Mouse (Mus musculus) intestine, postnatal 0 days (tissue): ENCODE measurements at regions not wholly inside any gene's neighbourhood (a gene's known extent, or its start where the extent isn't known, plus 50 kb on each side); places are given as distances from the start of the nearest gene placed in this dataset.

Experiments
- ATAC-seq: fragments of 200-750 bp; cut with Nextera tagmentation; 2 replicates; pipeline ENCODE4 v1.8.0; 2017; ENCODE audit warnings: mild to moderate bottlenecking, moderate TSS enrichment, moderate library complexity
- H3K27ac ChIP-seq: fragments of 300-500 bp; sonication (generic); 2 replicates; pipeline ENCODE4 v1.5.1; 2014; ENCODE audit warnings: mild to moderate bottlenecking, low read depth, low read length, moderate library complexity
- H3K27me3 ChIP-seq: fragments of 300-500 bp; sonication (generic); replicated peaks from 2 replicates; pipeline ENCODE4 v1.6.1; 2014; ENCODE audit warnings: low read length, mixed read lengths; ENCODE audit not compliant: control insufficient read depth, insufficient read depth
- H3K36me3 ChIP-seq: fragments of 300-500 bp; sonication (generic); 2 replicates; pipeline ENCODE4 v1.6.1; 2014; ENCODE audit warnings: mild to moderate bottlenecking, moderate library complexity; ENCODE audit not compliant: control insufficient read depth, insufficient read depth
- H3K4me1 ChIP-seq: fragments of 300-500 bp; sonication (generic); replicated peaks from 2 replicates; pipeline ENCODE4 v1.6.1; 2014; ENCODE audit warnings: antibody characterized with exemption, low read length, mixed read lengths; ENCODE audit not compliant: control insufficient read depth, insufficient read depth
- H3K4me2 ChIP-seq: fragments of 300-500 bp; sonication (generic); replicated peaks from 2 replicates; pipeline ENCODE4 v1.6.1; 2014; ENCODE audit warnings: low read depth, mild to moderate bottlenecking, moderate library complexity
- H3K4me3 ChIP-seq: fragments of 300-500 bp; sonication (generic); 2 replicates; pipeline ENCODE4 v1.5.1; 2014; ENCODE audit warnings: low read depth, low read length
- H3K9ac ChIP-seq: fragments of 300-500 bp; sonication (generic); 2 replicates; pipeline ENCODE4 v1.6.1; 2014; ENCODE audit warnings: mild to moderate bottlenecking, low read depth, low read length
- H3K9me3 ChIP-seq: fragments of 300-500 bp; sonication (generic); 2 replicates; pipeline ENCODE4 v1.6.1; 2016; ENCODE audit warnings: mixed run types; ENCODE audit not compliant: control insufficient read depth
- CTCF ChIP-seq: sonication (generic); IDR thresholded peaks from 2 replicates; pipeline ENCODE4 v1.5.1; 2016; ENCODE audit warnings: low read depth, mild to moderate bottlenecking, control low read depth, antibody characterized with exemption, moderate library complexity
- WGBS: fragments of 180-500 bp; shearing (Covaris S2); extraction: QIAGEN DNeasy Blood & Tissue Kit; methylation state at CpG from one replicate; pipeline ENCODE4 v1.1.7; 2014; 5-methylcytosine and 5-hydroxymethylcytosine counted together

DNA sequence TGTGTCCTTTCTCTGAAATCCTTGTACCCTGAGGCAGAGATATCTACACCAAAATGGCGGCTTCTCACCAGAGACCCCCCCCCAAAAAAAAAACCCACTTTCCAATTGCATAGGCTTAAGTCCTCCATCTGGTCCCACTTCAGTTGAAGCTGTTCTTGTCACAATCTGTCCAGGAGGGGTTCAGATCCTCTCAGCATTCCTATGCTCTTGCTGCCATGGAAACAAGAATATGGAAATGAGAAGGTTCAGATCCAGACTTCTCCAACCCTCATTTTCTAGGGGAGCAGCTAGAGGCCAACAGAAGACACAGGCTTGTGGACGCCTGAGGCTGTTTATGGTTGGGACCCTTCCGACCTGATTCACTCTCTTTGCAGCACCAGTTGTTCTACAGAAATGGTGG lies 1569.7 kb upstream of the Gm6569 start:
- Histone ChIP-seq H3K4me1 (no peaks in the 10 kb centered on the region), H3K27me3 (no peaks in the 10 kb centered on the region), H3K4me3 (no peak overlapping the region), H3K9me3 (no peaks in the 10 kb centered on the region), H3K4me2 (no peak overlapping the region), H3K9ac (no peak overlapping the region), H3K27ac (no peak overlapping the region), H3K36me3 (no peaks in the 10 kb centered on the region)
- no peak for TF ChIP-seq CTCF
- WGBS, result 78% methylated on average over 3 of the region's 3 CpGs
- ATAC-seq, result no peak

DNA sequence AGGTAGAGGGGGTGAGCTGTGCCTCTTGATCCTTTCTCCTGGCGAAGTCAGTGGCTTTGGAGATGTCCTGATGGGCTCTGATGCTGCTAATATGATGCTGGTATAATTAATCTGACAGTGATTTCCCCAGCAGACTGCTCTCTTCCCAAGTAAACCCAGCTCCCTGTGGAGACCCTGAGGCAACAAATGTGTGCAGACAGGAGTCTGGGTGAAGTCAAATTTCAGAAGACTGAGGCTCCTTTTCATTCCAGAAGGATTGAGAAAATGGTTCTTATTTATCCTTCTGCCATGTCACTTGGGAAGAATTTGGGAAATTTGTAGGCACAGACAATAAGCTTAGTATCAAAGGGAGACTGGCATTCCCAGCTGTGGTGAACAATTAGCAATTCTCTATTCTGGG lies 1550.5 kb upstream of the Gm6569 start:
- Histone ChIP-seq H3K9me3 (no peaks in the 10 kb centered on the region), H3K27ac (no peak overlapping the region), H3K36me3 (no peaks in the 10 kb centered on the region), H3K27me3 (no peaks in the 10 kb centered on the region), H3K4me3 (no peak overlapping the region), H3K4me2 (no peak overlapping the region), H3K9ac (no peak overlapping the region), H3K4me1 (no peaks in the 10 kb centered on the region)
- ATAC-seq, result no peak
- 47% methylated on average over 1 of the region's 1 CpGs for WGBS
- no peak for TF ChIP-seq CTCF

DNA sequence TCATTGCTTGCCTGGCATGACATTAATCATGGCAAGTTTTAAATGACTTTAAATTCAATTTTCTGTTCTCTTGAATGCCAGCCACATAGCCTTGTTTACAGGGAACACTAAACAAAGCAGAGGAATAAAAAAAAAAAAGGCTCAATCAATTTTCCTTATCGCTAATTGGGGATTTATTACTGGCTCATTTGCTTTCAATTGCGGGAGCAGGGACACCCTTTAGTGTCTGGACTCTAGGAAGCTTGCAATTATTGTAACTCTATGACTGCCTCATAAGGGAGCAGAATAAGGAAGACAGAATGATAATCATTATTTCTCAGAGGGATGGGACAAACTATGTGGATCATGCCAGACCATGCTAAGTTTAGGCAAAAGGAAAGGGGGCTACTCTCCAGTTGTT lies 1537.7 kb upstream of the Gm6569 start:
- no peaks in the 10 kb centered on the region for H3K4me1 ChIP-seq
- ATAC-seq, result no peak
- TF ChIP-seq CTCF, result no peak
- no peaks in the 10 kb centered on the region for H3K27me3 ChIP-seq
- no peaks in the 10 kb centered on the region for H3K9me3 ChIP-seq
- WGBS, result 82% methylated on average over 2 of the region's 2 CpGs
- H3K9ac ChIP-seq, result no peak overlapping the region
- no peak overlapping the region for H3K27ac ChIP-seq
- no peak overlapping the region for H3K4me2 ChIP-seq
- H3K36me3 ChIP-seq, result no peaks in the 10 kb centered on the region
- no peak overlapping the region for H3K4me3 ChIP-seq

DNA sequence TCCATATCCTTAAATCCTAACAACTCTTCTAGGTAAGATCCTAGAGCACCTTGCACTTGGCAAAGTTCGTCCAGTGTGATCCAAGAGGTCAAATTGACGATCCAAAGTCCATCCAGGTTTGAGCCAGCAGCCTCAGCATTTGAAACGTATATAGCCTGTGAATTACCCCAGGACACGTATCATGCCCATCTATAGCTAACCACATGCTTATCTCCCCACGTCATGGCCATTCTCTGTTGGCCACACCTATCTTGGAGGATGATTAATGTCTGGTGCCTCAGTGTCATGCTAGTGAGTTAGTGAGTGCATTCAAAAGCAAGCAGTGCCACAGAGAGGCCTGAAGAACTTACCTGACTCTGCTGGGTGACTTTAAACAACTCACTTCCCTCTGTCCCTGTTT lies 1521.9 kb upstream of the Gm6569 start:
- 65% methylated on average over 5 of the region's 5 CpGs for WGBS
- Histone ChIP-seq H3K9ac (no peak overlapping the region), H3K4me3 (no peak overlapping the region), H3K4me1 (no peaks in the 10 kb centered on the region), H3K27ac (no peak overlapping the region), H3K27me3 (no peaks in the 10 kb centered on the region), H3K4me2 (no peak overlapping the region), H3K36me3 (no peaks in the 10 kb centered on the region), H3K9me3 (no peaks in the 10 kb centered on the region)
- no peak for ATAC-seq
- TF ChIP-seq CTCF, result no peak

DNA sequence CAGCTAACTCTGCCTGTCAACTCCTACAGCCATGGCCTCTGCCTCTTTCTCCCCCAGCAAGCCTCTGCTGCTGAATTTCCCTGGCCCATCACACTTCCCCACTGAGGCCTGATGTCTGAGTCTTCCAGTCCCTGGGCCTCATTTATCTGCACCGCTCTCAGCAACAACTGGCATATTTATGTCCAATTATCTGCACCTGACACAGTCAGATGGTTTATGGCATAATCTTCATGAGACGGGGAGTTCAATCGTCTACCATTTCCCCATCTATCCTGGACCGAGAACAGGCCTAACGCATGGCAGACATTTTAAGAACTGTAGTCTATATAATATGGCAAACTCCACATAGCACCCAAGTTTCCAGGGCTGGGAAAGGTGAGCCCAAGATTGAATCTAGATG lies 1512.8 kb upstream of the Gm6569 start:
- ATAC-seq, result no peak

DNA sequence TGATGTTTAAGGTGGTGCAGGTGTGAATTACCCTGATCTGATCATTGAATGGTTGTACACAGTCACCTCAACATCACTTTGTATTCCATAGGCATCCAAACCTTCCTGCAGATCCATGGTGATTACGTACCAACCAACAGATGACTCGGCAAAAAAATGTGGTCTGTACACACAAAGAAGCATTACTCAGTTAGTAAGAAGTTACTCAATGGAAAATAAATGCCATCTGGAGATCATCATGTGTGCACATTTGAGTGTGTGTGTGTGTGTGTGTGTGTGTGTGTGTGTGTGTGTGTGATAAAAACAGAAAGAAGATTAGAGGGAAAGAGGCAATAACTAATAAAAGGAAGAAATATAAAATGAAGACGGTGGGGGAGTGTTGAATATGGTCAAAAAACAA lies 1512.2 kb upstream of the Gm6569 start:
- TF ChIP-seq CTCF, result no peak
- no peaks in the 10 kb centered on the region for H3K9me3 ChIP-seq
- no peak overlapping the region for H3K9ac ChIP-seq
- no peaks in the 10 kb centered on the region for H3K4me1 ChIP-seq
- no peaks in the 10 kb centered on the region for H3K36me3 ChIP-seq
- H3K27ac ChIP-seq, result no peak overlapping the region
- H3K27me3 ChIP-seq, result no peaks in the 10 kb centered on the region
- no peak overlapping the region for H3K4me2 ChIP-seq
- H3K4me3 ChIP-seq, result no peak overlapping the region
- no peak for ATAC-seq
- WGBS, result 94% methylated on average over 3 of the region's 3 CpGs

More for the DNA sequence above, 1512.8 kb upstream of the Gm6569 start:
- H3K9ac ChIP-seq, result no peak overlapping the region
- H3K9me3 ChIP-seq, result no peaks in the 10 kb centered on the region
- H3K4me1 ChIP-seq, result no peaks in the 10 kb centered on the region
- WGBS, result 89% methylated on average over 5 of the region's 5 CpGs
- no peak overlapping the region for H3K4me2 ChIP-seq
- no peak overlapping the region for H3K27ac ChIP-seq
- H3K4me3 ChIP-seq, result no peak overlapping the region
- no peaks in the 10 kb centered on the region for H3K36me3 ChIP-seq
- no peaks in the 10 kb centered on the region for H3K27me3 ChIP-seq
- TF ChIP-seq CTCF, result no peak

DNA sequence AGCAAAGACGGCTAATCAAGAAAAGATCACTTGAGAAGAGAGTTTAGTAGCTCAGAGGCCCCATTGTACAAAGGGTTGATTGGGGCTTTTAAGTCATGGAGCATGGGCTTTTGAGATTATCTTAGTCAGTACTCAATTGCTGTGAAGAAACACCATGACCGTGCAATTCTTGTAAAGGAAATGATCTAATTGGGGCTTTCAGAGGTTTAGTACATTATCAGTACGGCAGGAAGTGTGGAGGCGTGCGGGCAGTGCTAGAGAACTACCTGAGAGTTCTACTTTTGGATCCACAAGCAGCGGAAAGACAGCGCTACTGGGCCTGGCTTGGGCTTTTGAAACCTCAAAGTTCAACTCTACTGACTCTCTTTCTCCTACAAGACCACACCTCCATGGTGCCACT lies 1511.2 kb upstream of the Gm6569 start:
- no peaks in the 10 kb centered on the region for H3K9me3 ChIP-seq
- H3K4me2 ChIP-seq, result no peak overlapping the region
- TF ChIP-seq CTCF, result no peak
- H3K9ac ChIP-seq, result no peak overlapping the region
- no peaks in the 10 kb centered on the region for H3K27me3 ChIP-seq
- H3K4me1 ChIP-seq, result no peaks in the 10 kb centered on the region
- H3K27ac ChIP-seq, result no peak overlapping the region
- ATAC-seq, result no peak
- H3K36me3 ChIP-seq, result no peaks in the 10 kb centered on the region
- WGBS, result 80% methylated on average over 7 of the region's 7 CpGs
- no peak overlapping the region for H3K4me3 ChIP-seq
